Mouse (Mus musculus): ENCODE data around the gene Clic5. TPM values are rescaled to one million over a fixed set of nuclear protein-coding genes. Genes with fewer than 3 reads are reported as not detected.

Gene Clic5
- total and polyA plus RNA-seq, 3 experiments, result not detected

- H3K27me3 ChIP-seq (ENCODE audit: control insufficient read depth in 1 of 2, insufficient read depth in 2 of 2, low read length in 2 of 2), result no peaks in the 10 kb centered on the region
- no peaks in the 10 kb centered on the region for H3K9me3 ChIP-seq (replicated peaks; ENCODE audit: insufficient read depth, low read length)
- TF ChIP-seq CTCF (IDR thresholded peaks at IDR 0.05 in 2 of 3, conservative IDR thresholded peaks at IDR 0.05 in 1 of 3; ENCODE audit: control insufficient read depth in 1 of 3, insufficient read depth in 1 of 3, low read depth in 2 of 3, low read length in 3 of 3, poor library complexity in 1 of 3, severe bottlenecking in 1 of 3), result no peak
Measured at GRCm38 (mm10) chr17:44249544-44249943, 61.2 kb downstream of the Clic5 start.

GRCm38 (mm10) chr17:44252653-44253052 lies 64.3 kb downstream of the Clic5 start:
- Histone ChIP-seq H3K36me3 (ENCODE audit: control insufficient read depth in 1 of 2, insufficient read depth in 2 of 2, low read length in 2 of 2) (peaks cover 0 to 4% of the 10 kb centered on the region in 2 experiments; a peak in 1 of 4 replicates), H3K9ac (ENCODE audit: control insufficient read depth, low read depth, low read length, poor library complexity, severe bottlenecking) (no peak overlapping the region), H3K4me3 (ENCODE audit: control insufficient read depth in 1 of 2, insufficient read depth in 1 of 2, low read depth in 2 of 2, low read length in 2 of 2) (no peak overlapping the region), H3K4me1 (ENCODE audit: control insufficient read depth in 1 of 2, insufficient read depth in 2 of 2, low read length in 2 of 2) (peaks cover 8 to 12% of the 10 kb centered on the region in 2 experiments; a peak in 3 of 4 replicates), H3K79me2 (ENCODE audit: control insufficient read depth, insufficient read depth, low read length, poor library complexity) (no peaks in the 10 kb centered on the region), H3K27ac (ENCODE audit: control insufficient read depth, low read depth, low read length) (no peak overlapping the region), H3K9me3 (replicated peaks; ENCODE audit: insufficient read depth, low read length) (no peaks in the 10 kb centered on the region), H3K27me3 (ENCODE audit: control insufficient read depth in 1 of 2, insufficient read depth in 2 of 2, low read length in 2 of 2) (no peaks in the 10 kb centered on the region)
- DNase-seq (ENCODE audit: low read depth, low spot score), result peak; percentile 59
- TF ChIP-seq RCOR1 (IDR thresholded peaks at IDR 0.05; ENCODE audit: low read depth, low read length), result no peak
- no peak for TF ChIP-seq SMC3 (IDR thresholded peaks at IDR 0.05; ENCODE audit: low read depth, low read length)
- 0 out of 2 replicates have a peak, but pooled peaks have one; percentile 33 for TF ChIP-seq TBP (IDR thresholded peaks at IDR 0.05; ENCODE audit: low read depth, low read length)

More at GRCm38 (mm10) chr17:44249544-44249943, 61.2 kb downstream of the Clic5 start:
- no peak overlapping the region for H3K9ac ChIP-seq (ENCODE audit: control insufficient read depth, low read depth, low read length, poor library complexity, severe bottlenecking)
- no peak overlapping the region; the same call in 1 of the 2 replicates for H3K27ac ChIP-seq (ENCODE audit: control insufficient read depth, low read depth, low read length)
- no peak for DNase-seq (ENCODE audit: low read depth, low spot score)
- H3K4me1 ChIP-seq (ENCODE audit: control insufficient read depth in 1 of 2, insufficient read depth in 2 of 2, low read length in 2 of 2), result peaks cover 0 to 6% of the 10 kb centered on the region in 2 experiments; a peak in 2 of 4 replicates
- H3K36me3 ChIP-seq (ENCODE audit: control insufficient read depth in 1 of 2, insufficient read depth in 2 of 2, low read length in 2 of 2), result 0 out of 4 replicates have a peak, but pooled peaks cover 0 to 2% of the 10 kb centered on the region in 2 experiments
- H3K4me3 ChIP-seq (ENCODE audit: control insufficient read depth in 1 of 2, insufficient read depth in 1 of 2, low read depth in 2 of 2, low read length in 2 of 2), result no peak overlapping the region
- H3K79me2 ChIP-seq (ENCODE audit: control insufficient read depth, insufficient read depth, low read length, poor library complexity), result no peaks in the 10 kb centered on the region

- Histone ChIP-seq H3K27ac (ENCODE audit: control insufficient read depth, low read depth, low read length) (no peak overlapping the region), H3K79me2 (ENCODE audit: control insufficient read depth, insufficient read depth, low read length, poor library complexity) (no peaks in the 10 kb centered on the region), H3K36me3 (ENCODE audit: control insufficient read depth in 1 of 2, insufficient read depth in 2 of 2, low read length in 2 of 2) (peaks cover 0 to 4% of the 10 kb centered on the region in 2 experiments; a peak in 1 of 4 replicates), H3K9me3 (replicated peaks; ENCODE audit: insufficient read depth, low read length) (no peaks in the 10 kb centered on the region), H3K27me3 (ENCODE audit: control insufficient read depth in 1 of 2, insufficient read depth in 2 of 2, low read length in 2 of 2) (no peaks in the 10 kb centered on the region), H3K9ac (ENCODE audit: control insufficient read depth, low read depth, low read length, poor library complexity, severe bottlenecking) (no peak overlapping the region), H3K4me1 (ENCODE audit: control insufficient read depth in 1 of 2, insufficient read depth in 2 of 2, low read length in 2 of 2) (peaks cover 8% of the 10 kb centered on the region in 2 experiments; a peak in 3 of 4 replicates), H3K4me3 (ENCODE audit: control insufficient read depth in 1 of 2, insufficient read depth in 1 of 2, low read depth in 2 of 2, low read length in 2 of 2) (no peak overlapping the region)
- TF ChIP-seq SMC3 (IDR thresholded peaks at IDR 0.05; ENCODE audit: low read depth, low read length), result no peak
- TF ChIP-seq MXI1 (IDR thresholded peaks at IDR 0.05; ENCODE audit: low read depth, low read length), result no peak
- TF ChIP-seq ZNF384 (IDR thresholded peaks at IDR 0.05; ENCODE audit: low read depth, low read length), result no peak
- TF ChIP-seq EP300 (IDR thresholded peaks at IDR 0.05; ENCODE audit: low read depth in 1 of 2, low read length in 2 of 2), result no peak
- TF ChIP-seq HCFC1 (IDR thresholded peaks at IDR 0.05; ENCODE audit: low read depth, low read length), result no peak
- TF ChIP-seq POLR2AphosphoS5 (IDR thresholded peaks at IDR 0.05; ENCODE audit: borderline replicate concordance, low read depth, low read length), result no peak
- no peak for TF ChIP-seq USF1 (IDR thresholded peaks at IDR 0.05; ENCODE audit: low read depth, low read length)
- no peak for TF ChIP-seq MYB (IDR thresholded peaks at IDR 0.05; ENCODE audit: low read depth, low read length)
- no peak for DNase-seq (ENCODE audit: low read depth, low spot score)
Measured at GRCm38 (mm10) chr17:44254698-44255097, 66.3 kb downstream of the Clic5 start.
